Mouse (Mus musculus) ES-Bruce4 (cell line): ENCODE results near the gene Pdilt.

ENCODE experiments used
- CTCF ChIP-seq: IDR thresholded peaks from one replicate; pipeline ENCODE4 v1.8.1; 2011; ENCODE audit warnings: low read depth, low read length
- POLR2A ChIP-seq: IDR thresholded peaks from one replicate; pipeline ENCODE4 v1.8.1; 2011; ENCODE audit warnings: low read length; ENCODE audit not compliant: insufficient read depth

DNA sequence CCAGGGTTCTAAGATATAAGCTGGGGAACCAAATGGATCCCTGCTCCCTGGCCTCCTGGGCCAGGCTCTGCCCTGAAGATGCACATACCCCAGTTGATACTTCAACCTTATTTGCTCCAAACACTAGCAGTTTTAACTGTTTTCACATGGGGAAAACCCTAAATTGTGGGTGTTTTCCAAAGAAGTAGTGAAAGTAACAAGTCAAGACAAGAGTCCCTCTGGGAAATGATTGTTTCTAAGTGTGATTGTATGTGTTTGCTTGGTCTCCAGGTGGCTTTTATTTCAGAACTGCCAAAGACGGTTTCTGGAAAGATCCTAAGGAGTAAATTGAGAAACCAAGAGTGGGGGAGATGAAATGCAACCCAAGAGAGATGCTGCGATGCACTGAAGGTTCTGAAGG is 19.2 kb upstream of the Pdilt start:
- TF ChIP-seq CTCF (no peak), POLR2A (no peak)
